Mouse (Mus musculus): ENCODE results near the gene Rab3a.
A peak's percentile ranks its signal among the peaks of the same experiment; 100 is the strongest.

Rab3a gene

DNA sequence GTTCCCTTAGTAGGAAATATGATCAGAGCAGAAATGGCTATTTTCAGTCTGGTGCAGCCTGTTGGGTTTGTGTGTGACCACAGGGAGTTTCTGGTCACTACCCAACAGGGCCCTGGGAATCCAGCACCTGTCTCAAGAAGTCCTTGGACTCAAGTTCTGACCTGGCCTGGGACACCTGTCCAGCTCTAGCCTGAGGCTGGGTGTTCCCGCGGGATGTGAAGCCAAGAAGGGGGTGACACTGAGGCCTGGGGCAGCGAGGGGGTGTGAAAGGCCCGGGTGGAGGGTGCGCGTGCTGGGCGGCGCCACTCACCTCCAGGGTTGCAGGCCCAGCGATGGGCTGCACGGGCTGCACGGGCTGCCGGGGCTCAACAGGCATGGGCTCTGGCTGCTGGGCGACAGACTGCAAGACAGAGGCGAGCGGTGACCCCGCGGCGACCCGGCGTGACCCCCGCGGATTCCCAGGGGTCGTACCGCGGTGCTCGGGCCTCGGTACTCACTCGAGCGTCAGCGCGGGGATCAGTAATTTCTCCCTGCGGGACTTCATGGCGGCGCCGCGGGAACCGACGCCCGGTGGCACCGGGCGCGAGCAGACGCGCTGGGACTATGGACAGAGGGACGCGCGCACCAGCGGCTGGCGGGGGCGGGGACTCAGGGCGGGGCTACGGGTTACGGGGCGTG lies 42.1 kb downstream of the Rab3a start:
- ATAC-seq (ENCODE audit: insufficient number of reproducible peaks, low FRiP score, low TSS enrichment) = no peak

DNA sequence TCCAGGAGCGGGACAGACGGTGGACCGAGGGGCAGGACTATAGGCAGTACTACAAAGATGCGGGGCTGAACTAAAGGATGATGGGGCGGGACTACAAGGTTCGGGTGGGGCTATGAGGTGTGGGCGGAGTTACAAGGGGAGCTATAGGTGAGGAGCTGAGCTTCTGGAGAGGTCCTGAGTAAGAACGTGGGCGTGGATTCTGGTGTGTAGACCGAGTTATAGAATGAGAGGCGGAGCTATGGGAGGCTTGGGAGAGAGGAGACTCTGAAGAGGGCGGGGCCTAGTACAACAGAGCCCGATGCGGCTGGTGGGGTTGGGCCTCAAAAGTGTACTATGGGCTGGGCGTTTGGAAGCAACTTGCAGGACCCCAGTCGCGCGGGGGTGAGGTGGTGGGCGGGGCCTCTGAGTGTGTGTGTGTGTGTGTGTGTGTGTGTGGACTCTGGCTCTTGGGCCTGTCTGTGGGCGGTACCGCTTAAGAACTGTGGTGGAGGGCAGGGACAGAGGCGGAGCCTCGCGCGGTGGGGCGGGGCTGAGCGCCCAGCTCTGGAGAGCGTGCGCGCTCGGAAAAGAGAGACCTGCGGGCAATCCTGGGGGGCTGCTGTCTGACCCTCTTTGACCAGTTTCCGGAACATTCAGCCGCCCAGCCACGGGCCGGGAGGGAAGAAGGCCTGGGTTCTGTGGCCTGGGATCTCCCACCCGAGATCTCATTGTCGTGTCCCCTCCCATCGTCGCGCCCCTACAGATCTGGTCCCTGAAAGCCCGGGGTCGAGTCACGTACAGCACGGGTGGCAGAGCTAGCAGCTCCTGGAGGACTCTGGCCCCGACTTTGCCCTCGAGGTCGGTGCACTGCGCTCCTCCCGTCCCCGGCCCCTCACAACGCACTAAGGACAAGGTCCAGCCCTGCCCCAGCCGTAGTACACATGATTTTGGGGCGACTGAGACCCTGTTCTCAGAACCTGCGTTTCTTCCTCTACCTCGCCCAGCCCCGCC lies 42.9 kb downstream of the Rab3a start:
- ATAC-seq (ENCODE audit: insufficient number of reproducible peaks, low FRiP score, low TSS enrichment) = peak; percentile 50

DNA sequence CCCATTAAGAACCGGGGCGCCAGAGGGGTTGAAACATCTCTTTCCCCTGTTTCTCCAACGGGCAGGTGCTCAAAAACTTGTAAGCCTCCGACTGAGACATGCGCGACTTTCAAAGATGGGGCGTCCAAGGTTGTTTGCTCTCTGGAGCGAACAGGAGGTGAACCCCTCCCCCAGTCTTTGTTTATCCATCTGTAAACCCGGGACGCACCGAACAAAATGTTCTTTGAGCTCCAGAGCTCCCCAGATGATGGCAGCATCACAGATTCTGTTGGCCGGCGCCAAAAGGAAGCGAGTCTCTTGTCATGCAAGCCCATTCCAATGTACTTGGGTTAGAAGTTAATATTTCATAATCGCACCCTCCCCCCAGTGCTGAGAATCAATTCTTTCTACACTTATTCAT lies 43.8 kb downstream of the Rab3a start:
- no peak for ATAC-seq (ENCODE audit: insufficient number of reproducible peaks, low FRiP score, low TSS enrichment)

DNA sequence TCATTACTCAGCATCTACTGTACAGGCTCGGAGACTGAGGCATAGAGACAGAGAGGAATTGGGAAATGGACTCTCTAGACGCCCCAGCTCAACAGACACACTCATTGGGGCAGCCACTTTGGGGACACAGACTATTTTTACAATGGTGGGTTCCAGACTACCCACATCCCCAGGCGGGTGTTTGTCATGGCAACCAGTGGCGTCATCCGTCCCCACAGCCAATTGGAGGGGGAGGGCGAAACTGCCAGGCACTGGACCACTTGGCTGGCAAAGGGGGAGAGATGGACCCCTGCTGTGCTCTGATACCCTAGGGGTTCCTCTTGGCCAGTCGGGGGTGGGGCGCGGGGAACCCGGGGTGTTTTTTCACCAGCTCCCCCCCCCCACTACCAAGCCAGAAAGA lies 46.2 kb downstream of the Rab3a start:
- no peak for ATAC-seq (ENCODE audit: insufficient number of reproducible peaks, low FRiP score, low TSS enrichment)

DNA sequence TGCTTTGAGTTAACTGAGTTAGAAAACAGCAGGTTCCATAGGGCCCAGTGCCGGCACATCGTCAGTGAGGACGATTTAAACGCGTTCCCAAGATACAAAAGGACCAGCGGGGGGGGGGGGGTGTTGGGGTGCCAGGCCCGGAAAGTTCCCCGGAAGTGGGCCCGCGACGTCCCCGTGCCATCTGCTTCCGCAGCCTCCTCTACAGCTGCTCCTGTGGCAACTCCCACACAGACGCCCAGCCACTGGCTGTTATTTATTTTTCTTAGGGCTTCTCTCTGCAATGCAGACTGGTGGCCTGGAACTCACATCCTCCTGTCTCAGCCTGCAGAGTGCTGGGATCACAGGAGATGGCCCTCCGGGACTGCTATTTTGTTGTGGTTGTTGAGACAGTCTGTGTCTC lies 46.7 kb downstream of the Rab3a start:
- no peak for ATAC-seq (ENCODE audit: insufficient number of reproducible peaks, low FRiP score, low TSS enrichment)

DNA sequence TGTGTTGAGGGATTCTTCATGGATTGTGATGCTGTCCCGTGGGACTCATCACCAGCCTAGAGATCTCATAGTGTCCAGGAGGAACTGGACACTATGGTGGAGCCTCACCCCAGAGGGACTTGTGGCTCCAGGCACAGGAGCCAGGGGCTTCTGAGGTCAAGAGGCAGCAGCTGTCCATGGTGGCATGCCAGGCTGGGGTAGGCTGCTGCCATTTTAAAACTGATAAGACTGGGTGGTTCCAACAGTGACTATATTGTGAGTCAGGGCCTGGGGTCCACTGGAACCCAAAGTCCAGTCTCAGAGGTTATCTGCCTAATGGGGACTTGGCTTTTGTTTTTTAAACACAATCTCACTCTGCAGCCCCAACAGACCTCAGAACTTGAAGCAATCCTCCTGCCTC lies 47.4 kb downstream of the Rab3a start:
- ATAC-seq (ENCODE audit: insufficient number of reproducible peaks, low FRiP score, low TSS enrichment) = no peak

DNA sequence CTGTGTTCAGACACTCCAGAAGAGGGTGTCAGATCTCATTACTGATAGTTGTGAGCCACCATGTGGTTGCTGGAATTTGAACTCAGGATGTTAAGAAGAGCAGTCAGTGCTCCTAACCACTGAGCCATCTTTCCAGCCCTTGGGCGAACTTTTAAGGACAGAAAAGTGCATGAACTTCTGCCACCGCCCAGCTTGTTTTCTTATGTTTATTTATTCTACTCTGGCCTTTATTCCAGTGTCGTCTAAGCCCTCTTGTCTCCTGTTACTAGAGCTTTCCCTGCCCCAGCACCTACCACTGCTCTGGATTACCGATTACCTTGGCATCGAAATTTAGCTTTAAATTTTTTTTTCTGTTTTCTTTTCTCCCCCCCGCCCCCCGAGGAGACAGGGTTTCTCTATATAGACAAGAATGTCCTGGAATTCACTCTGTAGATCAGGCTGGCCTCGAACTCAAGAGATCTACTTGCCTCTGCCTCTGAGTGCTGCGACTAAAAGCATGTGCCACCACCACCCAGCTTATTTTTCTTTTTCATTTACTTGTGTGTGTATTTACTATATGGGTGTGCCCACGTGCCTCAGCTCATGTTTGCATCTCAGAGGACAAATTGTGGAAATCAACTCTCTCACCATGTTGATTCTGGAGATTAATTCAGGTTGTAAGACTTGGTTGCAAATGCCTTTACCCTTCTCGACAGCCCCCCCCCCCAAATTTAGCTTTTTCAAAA lies 48.5 kb downstream of the Rab3a start:
- no peak for ATAC-seq (ENCODE audit: insufficient number of reproducible peaks, low FRiP score, low TSS enrichment)

DNA sequence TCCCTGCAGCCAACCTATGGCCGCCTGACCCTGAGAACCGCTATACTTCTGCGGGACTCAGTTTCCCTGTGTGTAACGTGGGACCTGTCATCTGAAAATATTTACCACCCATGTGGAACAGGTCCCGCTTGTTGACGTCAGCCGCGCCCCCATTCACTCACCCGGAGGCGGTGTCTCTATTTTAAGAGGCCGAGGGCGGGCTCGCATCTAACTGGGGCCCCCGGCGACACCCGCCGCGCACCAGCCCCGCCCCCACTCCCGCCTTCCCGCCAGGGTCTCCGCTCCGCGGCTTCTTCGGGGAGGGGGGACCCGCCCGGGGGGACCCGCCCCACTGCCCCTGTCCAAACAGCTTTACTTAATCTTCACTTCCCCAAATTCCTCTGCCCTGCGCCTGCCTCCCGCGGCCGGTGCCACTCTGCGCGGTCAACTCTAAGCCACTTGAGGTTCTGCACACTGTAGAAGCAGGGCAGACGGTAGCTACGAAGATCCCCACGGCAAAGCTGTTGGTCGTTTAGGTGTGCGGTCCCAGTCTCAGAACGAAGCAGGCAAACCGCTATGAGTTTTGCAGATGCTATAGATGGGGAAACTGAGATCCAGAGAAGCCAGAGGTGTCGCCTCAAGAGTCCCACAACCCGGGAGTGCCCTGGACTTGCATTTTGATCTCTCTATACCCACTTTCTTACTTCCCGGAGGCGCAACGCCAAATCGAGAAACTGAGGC lies 49.4 kb downstream of the Rab3a start:
- no peak for ATAC-seq (ENCODE audit: insufficient number of reproducible peaks, low FRiP score, low TSS enrichment)

DNA sequence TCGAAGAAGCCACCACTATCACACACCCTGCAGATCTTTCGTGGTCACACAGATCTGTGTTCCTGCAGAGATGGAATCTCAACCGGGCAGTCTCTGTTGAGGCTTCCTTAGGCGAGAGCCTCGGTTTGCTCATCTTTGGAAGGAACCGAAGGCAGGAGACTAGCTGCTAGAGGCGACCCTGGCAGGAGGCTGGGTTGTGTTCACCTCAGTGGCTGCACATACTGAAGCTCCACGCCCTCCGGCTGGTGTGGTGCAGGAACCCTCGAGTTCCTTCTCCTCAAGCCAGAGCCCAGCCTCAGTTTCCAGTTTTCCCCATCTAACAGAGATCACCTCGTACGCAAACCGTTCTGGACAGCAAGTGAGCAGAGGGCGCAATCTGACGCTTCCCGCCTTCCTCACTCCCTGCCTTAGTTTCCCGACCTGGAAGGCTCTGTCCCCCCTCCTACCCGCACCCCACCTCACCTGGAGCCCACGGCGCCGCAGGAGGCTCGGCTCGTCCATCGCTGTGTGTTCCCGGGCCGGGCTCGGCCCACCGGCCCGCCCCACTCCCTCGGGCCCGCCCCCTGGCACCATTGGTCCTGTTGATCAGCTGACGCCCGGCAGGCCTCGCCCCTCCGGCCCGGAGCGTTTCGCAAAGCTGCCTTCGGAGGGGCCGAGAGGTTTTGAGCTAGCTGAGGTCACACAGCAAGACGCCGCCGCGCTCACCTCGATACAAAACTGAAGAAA lies 50.2 kb downstream of the Rab3a start, which contains the start of gene Mast3:
Gene Mast3, minus strand, starts transcription at position 574 of the 726 bp plus-strand sequence.
- no peak; the same call in 1 of the 2 replicates for ATAC-seq (ENCODE audit: insufficient number of reproducible peaks, low FRiP score, low TSS enrichment)

DNA sequence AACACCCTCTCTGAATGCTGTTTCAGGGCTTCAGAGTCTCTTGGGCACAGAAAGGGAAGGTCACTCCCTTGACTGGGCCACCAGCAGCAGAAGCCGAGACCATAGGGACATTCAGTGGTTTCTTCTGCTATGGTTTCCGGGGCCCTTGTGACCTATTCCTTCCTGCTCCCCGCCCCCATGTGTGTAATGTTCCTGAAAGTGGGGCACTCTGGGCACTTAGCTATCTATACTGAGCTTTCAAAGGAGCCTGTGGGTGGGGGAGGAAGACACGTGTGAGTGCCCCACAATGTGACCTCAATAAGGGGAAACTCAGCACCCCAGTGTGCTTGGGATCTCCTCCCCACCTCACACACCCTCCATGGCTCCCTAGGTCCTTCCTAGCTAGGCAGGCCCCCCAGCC lies 52.1 kb downstream of the Rab3a start:
- ATAC-seq (ENCODE audit: insufficient number of reproducible peaks, low FRiP score, low TSS enrichment) = no peak

DNA sequence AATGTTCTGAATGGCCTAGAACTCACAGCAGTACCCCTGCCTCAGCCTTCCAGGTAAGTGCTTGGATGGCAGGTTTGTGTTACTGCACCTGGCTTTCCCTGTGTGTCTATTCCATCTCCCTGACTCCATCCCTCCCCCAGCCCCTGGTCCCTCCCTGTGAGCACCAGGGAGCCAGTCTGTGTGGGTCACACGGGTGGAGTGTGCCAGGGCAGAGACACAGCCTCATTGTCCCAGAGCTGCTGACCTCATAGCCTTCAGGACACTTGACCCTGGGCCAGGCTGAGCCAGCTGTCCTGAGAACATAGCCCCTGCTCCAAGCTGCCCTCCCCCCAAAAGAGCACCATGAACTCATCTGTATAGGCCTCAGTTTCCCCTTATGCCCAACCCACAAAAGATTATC lies 52.8 kb downstream of the Rab3a start:
- no peak for ATAC-seq (ENCODE audit: insufficient number of reproducible peaks, low FRiP score, low TSS enrichment)

DNA sequence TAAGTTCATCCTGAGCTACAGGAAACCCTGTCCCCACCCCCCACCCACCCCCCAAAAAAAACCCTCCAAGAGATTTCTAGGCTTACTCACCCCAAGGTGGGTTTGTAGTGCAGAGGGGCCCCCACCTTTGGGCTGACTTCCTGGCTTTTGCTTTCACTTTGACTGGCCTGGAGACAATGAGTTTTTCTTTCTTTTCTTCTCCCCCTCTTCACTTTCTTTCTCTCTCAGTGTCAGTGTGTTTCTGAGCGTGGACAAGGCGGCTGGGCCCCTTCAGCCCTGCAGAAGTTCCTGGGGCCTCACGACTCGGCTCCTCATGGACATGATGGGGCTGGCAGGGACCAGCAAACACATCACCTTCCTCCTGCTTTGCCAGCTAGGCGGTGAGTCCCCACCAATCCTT lies 53.8 kb downstream of the Rab3a start, which contains the start of gene Il12rb1:
Gene Il12rb1, plus strand, starts transcription at position 211 of the 400 bp plus-strand sequence.
- ATAC-seq (ENCODE audit: insufficient number of reproducible peaks, low FRiP score, low TSS enrichment) = no peak
